Mouse (Mus musculus) lung, adult 2 months (tissue): ENCODE measurements around the gene Dhrs7.

ENCODE experiments used
- CTCF ChIP-seq: fragments of 200-500 bp; IDR thresholded peaks from 2 replicates; pipeline ENCODE4 v1.5.1; 2011; ENCODE audit warnings: mild to moderate bottlenecking, low read length, control low read depth; ENCODE audit not compliant: insufficient read depth
- POLR2A ChIP-seq: fragments of 200-500 bp; IDR thresholded peaks from 2 replicates; pipeline ENCODE4 v1.6.1; 2011; ENCODE audit warnings: low read depth, mild to moderate bottlenecking, control low read depth, low read length, borderline replicate concordance; ENCODE audit errors: extremely low read depth

DNA sequence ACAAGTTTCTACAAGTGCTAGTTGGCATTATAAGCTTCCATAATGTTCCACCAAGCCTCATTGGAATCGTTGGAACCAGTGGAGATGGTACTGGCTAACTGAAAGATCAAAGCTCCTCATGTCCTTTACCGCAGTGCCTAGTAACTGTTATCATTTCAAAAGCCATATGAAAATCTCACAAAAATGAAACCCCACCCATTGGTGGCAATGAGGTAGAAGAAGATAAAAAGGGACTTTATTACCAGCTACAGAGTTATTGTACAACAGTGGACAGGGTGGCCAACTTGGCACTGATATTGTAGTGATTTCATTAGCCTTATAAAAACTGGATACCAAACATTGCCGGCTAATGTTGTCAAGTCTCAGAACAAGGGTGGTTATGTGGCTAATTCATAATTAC is 52.7 kb downstream of the Dhrs7 start:
- no peak for TF ChIP-seq POLR2A
- TF ChIP-seq CTCF = no peak
